Mouse (Mus musculus) heart, embryonic 16.5 days (tissue): ENCODE measurements around the gene Prkn. TPM values are rescaled to one million over a fixed set of nuclear protein-coding genes. Genes with fewer than 3 reads are reported as not detected.

ENCODE experiments used
- ATAC-seq: fragments of 200-750 bp; cut with Nextera tagmentation; replicated peaks from 2 replicates; pipeline ENCODE4 v1.8.0; 2017; ENCODE audit warnings: moderate number of reproducible peaks; ENCODE audit not compliant: insufficient read depth, low FRiP score; ENCODE audit errors: extremely low read depth
- H3K27ac ChIP-seq: fragments of 300-500 bp; sonication (generic); 2 replicates; pipeline ENCODE4 v1.5.1; 2014; ENCODE audit warnings: mild to moderate bottlenecking, low read length, control low read depth, moderate library complexity
- H3K27me3 ChIP-seq: fragments of 300-500 bp; sonication (generic); 2 replicates; pipeline ENCODE4 v1.6.1; 2014; ENCODE audit warnings: low read length, mixed read lengths; ENCODE audit not compliant: control insufficient read depth, insufficient read depth
- H3K36me3 ChIP-seq: fragments of 300-500 bp; sonication (generic); 2 replicates; pipeline ENCODE4 v1.6.1; 2014; ENCODE audit not compliant: control insufficient read depth, insufficient read depth
- H3K4me1 ChIP-seq: fragments of 300-500 bp; sonication (generic); 2 replicates; pipeline ENCODE4 v1.6.1; 2014; ENCODE audit warnings: low read length, mixed read lengths; ENCODE audit not compliant: control insufficient read depth, insufficient read depth
- H3K4me2 ChIP-seq: fragments of 300-500 bp; sonication (generic); 2 replicates; pipeline ENCODE4 v1.6.1; 2014; ENCODE audit warnings: low read depth, mild to moderate bottlenecking, control low read depth, low read length
- H3K4me3 ChIP-seq: fragments of 300-500 bp; sonication (generic); 2 replicates; pipeline ENCODE4 v1.5.1; 2014; ENCODE audit warnings: mild to moderate bottlenecking, control low read depth, low read length
- H3K9ac ChIP-seq: fragments of 300-500 bp; sonication (generic); 2 replicates; pipeline ENCODE4 v1.6.1; 2014; ENCODE audit warnings: low read length, control low read depth
- H3K9me3 ChIP-seq: fragments of 300-500 bp; sonication (generic); replicated peaks from 2 replicates; pipeline ENCODE4 v1.6.1; 2016; ENCODE audit warnings: low read length; ENCODE audit not compliant: control insufficient read depth
- WGBS: fragments of 180-500 bp; shearing (Covaris S2); extraction: QIAGEN DNeasy Blood & Tissue Kit; methylation state at CpG from one replicate; pipeline ENCODE4 v1.1.7; 2014; 5-methylcytosine and 5-hydroxymethylcytosine counted together
- polyA plus RNA-seq: library from polyadenylated mRNA; unstranded; fragments of >200 nt; fragmentation: Nextera tagmentation; extraction: Ambion mirVana; gene quantifications from 2 replicates; pipeline ENCODE4 v1.2.1, GENCODE M21; 2015

Gene Prkn
- polyA plus RNA-seq, 1 experiment from 2014 or later, result 2.4 TPM

DNA sequence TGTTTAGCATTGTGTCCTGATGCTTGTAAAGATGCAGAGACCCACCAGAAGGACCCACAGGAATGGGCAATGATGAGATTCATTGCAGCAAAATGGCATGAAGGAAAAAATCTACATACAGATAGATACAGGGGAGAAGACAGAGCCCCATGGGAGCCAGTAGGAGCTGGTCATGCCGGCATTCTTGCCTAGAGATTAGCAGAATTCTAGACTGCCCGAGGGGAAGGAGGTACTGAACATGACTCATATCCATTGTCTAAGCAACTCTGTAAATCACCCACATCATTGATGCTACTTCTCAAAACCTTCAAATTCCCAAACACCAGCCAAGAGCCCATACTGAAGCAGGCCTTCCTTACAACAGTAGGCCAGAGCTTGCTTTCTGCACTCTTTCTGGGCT is 591.1 kb downstream of the Prkn start:
- no peaks in the 10 kb centered on the region for H3K9me3 ChIP-seq
- 79% methylated on average over 2 of the region's 2 CpGs for WGBS
- no peaks in the 10 kb centered on the region for H3K27me3 ChIP-seq
- no peak overlapping the region for H3K4me2 ChIP-seq
- H3K27ac ChIP-seq, result no peak overlapping the region
- H3K4me3 ChIP-seq, result no peak overlapping the region
- H3K4me1 ChIP-seq, result no peaks in the 10 kb centered on the region
- H3K9ac ChIP-seq, result no peak overlapping the region
- no peaks in the 10 kb centered on the region for H3K36me3 ChIP-seq
- ATAC-seq, result no peak

GRCm38 (mm10) chr17:11432593-11432992 is 592.4 kb downstream of the Prkn start:
- Histone ChIP-seq H3K36me3 (no peaks in the 10 kb centered on the region), H3K27ac (no peak overlapping the region), H3K27me3 (no peaks in the 10 kb centered on the region), H3K9me3 (no peaks in the 10 kb centered on the region), H3K4me1 (no peaks in the 10 kb centered on the region), H3K4me2 (no peak overlapping the region), H3K9ac (no peak overlapping the region), H3K4me3 (no peak overlapping the region)
- 82% methylated on average over 2 of the region's 2 CpGs for WGBS
- no peak for ATAC-seq

DNA sequence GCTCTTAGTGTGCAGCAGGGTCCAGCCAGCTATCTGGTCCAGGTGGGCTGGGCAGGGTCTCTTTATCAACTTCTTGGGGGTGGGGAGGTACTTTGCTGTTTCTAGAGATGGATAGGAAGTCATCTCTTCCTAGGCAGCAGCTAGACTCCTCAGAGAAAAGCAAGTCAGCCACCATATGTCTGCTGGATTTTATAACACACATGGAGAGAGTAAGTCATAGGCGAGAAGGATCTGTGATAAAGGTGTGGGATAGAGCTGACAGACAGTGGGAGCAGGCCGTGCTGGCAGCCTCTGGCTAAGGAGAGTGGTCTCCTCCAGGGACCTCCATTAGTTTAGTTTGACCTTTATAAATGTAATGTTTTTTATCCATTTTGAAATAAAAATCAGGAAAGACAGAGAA is 622.5 kb downstream of the Prkn start:
- Histone ChIP-seq H3K4me2 (no peak overlapping the region), H3K4me3 (no peak overlapping the region), H3K9ac (no peak overlapping the region), H3K4me1 (no peaks in the 10 kb centered on the region), H3K9me3 (no peaks in the 10 kb centered on the region), H3K27ac (no peak overlapping the region), H3K27me3 (no peaks in the 10 kb centered on the region), H3K36me3 (no peaks in the 10 kb centered on the region)
- WGBS, result 78% methylated on average over 2 of the region's 2 CpGs
- no peak for ATAC-seq

GRCm38 (mm10) chr17:11466095-11466494 is 625.9 kb downstream of the Prkn start:
- no peaks in the 10 kb centered on the region for H3K9me3 ChIP-seq

DNA sequence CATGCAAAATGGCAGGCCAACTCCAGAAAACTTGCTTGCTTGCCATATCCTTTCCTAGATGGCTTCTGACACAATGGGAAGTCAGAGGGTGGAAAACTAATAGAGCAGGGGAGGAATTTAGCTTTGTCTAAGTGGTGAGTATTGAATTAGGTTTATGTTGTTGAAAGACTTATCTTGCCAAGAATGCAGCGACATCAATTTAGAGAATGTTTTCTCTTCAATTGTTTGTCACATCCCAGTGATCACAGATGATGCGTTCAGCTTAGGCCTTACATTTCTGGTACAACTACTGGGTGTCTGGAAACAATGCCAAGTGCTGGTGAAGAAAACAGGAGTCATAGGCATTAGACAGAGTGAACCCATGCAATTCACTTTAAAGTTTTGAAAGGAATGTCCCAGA is 628.4 kb downstream of the Prkn start:
- Histone ChIP-seq H3K4me1 (no peaks in the 10 kb centered on the region), H3K4me3 (no peak overlapping the region)

More at GRCm38 (mm10) chr17:11466095-11466494, 625.9 kb downstream of the Prkn start:
- no peak for ATAC-seq
- no peak overlapping the region for H3K9ac ChIP-seq
- no peaks in the 10 kb centered on the region for H3K4me1 ChIP-seq
- H3K4me2 ChIP-seq, result no peak overlapping the region
- no peaks in the 10 kb centered on the region for H3K27me3 ChIP-seq
- no peaks in the 10 kb centered on the region for H3K36me3 ChIP-seq
- H3K4me3 ChIP-seq, result no peak overlapping the region
- WGBS, result 70% methylated on average over 2 of the region's 2 CpGs
- H3K27ac ChIP-seq, result no peak overlapping the region

DNA sequence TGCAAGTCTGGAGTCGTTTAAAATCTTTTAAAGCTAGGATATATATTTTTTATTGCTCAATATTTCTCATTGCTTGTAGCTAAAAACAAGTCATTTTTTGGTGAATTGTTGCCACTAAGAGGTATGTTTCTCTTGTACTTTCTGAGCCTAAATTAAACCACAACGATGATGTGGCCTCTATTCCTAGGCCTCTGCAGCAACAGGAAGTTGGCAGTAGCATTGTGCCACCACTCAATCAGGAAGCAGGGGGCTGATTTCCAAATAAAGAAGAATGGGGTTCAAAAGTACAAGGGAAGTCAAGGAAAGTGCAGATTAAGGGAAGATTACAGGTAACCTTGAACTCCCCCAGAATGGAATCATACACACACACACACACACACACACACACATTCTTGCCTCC is 642.8 kb downstream of the Prkn start:
- WGBS, result 62% methylated on average over 2 of the region's 2 CpGs
- no peak overlapping the region for H3K4me2 ChIP-seq
- no peak for ATAC-seq

More for the DNA sequence above, 628.4 kb downstream of the Prkn start:
- H3K4me2 ChIP-seq, result no peak overlapping the region
- H3K27ac ChIP-seq, result no peak overlapping the region
- H3K9ac ChIP-seq, result no peak overlapping the region
- WGBS, result 67% methylated on average over 2 of the region's 2 CpGs
- no peaks in the 10 kb centered on the region for H3K27me3 ChIP-seq
- ATAC-seq, result no peak
- H3K36me3 ChIP-seq, result no peaks in the 10 kb centered on the region
- H3K9me3 ChIP-seq, result no peaks in the 10 kb centered on the region

GRCm38 (mm10) chr17:11490051-11490450 is 649.9 kb downstream of the Prkn start:
- Histone ChIP-seq H3K4me1 (no peaks in the 10 kb centered on the region), H3K9me3 (no peaks in the 10 kb centered on the region), H3K36me3 (no peaks in the 10 kb centered on the region), H3K27me3 (no peaks in the 10 kb centered on the region), H3K27ac (no peak overlapping the region), H3K9ac (no peak overlapping the region), H3K4me3 (no peak overlapping the region), H3K4me2 (no peak overlapping the region)
- 77% methylated on average over 4 of the region's 4 CpGs for WGBS
- ATAC-seq, result no peak

More for the DNA sequence above, 642.8 kb downstream of the Prkn start:
- no peak overlapping the region for H3K27ac ChIP-seq
- H3K9me3 ChIP-seq, result no peaks in the 10 kb centered on the region
- H3K36me3 ChIP-seq, result no peaks in the 10 kb centered on the region
- H3K27me3 ChIP-seq, result no peaks in the 10 kb centered on the region
- no peaks in the 10 kb centered on the region for H3K4me1 ChIP-seq
- H3K9ac ChIP-seq, result no peak overlapping the region
- H3K4me3 ChIP-seq, result no peak overlapping the region

- no peak for ATAC-seq
- 82% methylated on average over 7 of the region's 7 CpGs for WGBS
- Histone ChIP-seq H3K36me3 (no peaks in the 10 kb centered on the region), H3K4me1 (no peaks in the 10 kb centered on the region), H3K9me3 (no peaks in the 10 kb centered on the region), H3K27ac (no peak overlapping the region), H3K27me3 (no peaks in the 10 kb centered on the region), H3K4me2 (no peak overlapping the region), H3K4me3 (no peak overlapping the region), H3K9ac (no peak overlapping the region)
Observed at GRCm38 (mm10) chr17:11502556-11502955, 662.4 kb downstream of the Prkn start.

- H3K4me1 ChIP-seq, result no peaks in the 10 kb centered on the region
- 85% methylated on average over 3 of the region's 3 CpGs for WGBS
- H3K9me3 ChIP-seq, result no peaks in the 10 kb centered on the region
- H3K4me2 ChIP-seq, result no peak overlapping the region
- no peak for ATAC-seq
- no peak overlapping the region for H3K4me3 ChIP-seq
- no peaks in the 10 kb centered on the region for H3K27me3 ChIP-seq
- H3K27ac ChIP-seq, result no peak overlapping the region
- no peak overlapping the region for H3K9ac ChIP-seq
- no peaks in the 10 kb centered on the region for H3K36me3 ChIP-seq
Observed at GRCm38 (mm10) chr17:11504496-11504895, 664.3 kb downstream of the Prkn start.

DNA sequence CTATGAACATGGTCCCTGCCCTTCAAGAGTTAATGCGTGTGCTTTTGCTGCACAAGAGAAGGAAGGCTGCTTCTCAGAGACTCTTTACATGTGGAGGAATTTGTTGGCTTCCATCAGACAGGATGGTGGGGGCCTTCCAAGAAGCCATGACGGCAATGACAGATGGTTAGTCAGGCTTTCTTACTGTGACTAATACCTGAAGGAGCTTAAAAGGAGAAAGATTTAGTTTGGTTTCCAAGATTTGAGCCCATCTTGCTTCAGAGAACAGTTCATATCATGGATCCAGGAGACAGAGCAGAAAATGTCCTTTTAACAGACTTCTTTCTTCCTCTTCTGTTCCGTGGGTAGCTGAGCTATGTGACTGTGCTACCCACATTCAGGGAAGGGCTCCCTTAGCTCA is 666.9 kb downstream of the Prkn start:
- Histone ChIP-seq H3K4me2 (no peak overlapping the region), H3K9ac (no peak overlapping the region), H3K27ac (no peak overlapping the region), H3K4me1 (no peaks in the 10 kb centered on the region), H3K36me3 (no peaks in the 10 kb centered on the region), H3K4me3 (no peak overlapping the region), H3K9me3 (no peaks in the 10 kb centered on the region), H3K27me3 (no peaks in the 10 kb centered on the region)
- no peak for ATAC-seq
- 75% methylated on average over 3 of the region's 3 CpGs for WGBS
